30 mouse cellular contexts compared by ENCODE assay signal in genomic region chr3:87041733-87042132, GRCm38 (mm10).
"Had no signal": no experiment of that assay in that cellular context is flagged by ENCODE, and none has a peak within 500 bp of the region (broad histone marks: within the 10 kb centered on the region; RNA-seq: fewer than 3 reads in every experiment).

No protein-coding gene starts in this region.

- DNase-seq: left cerebral cortex, postnatal 4 days; liver; liver, embryonic 13.5 days; liver, postnatal 0 days; lung, adult 18-20 months; lung, adult 2 months; lung, embryonic 14.5 days; lung, postnatal 10 days; lung, postnatal 14 days; lung, postnatal 36 days; lung, postnatal 4 days; midbrain, embryonic 14.5 days had no signal

- H3K27ac ChIP-seq: limb, embryonic 10.5 days; limb, embryonic 12.5 days; limb, embryonic 13.5 days; limb, embryonic 15.5 days; liver, embryonic 12.5 days; liver, embryonic 13.5 days; liver, embryonic 14.5 days; liver, embryonic 15.5 days; lung, embryonic 15.5 days; macrophage; midbrain, embryonic 10.5 days; midbrain, embryonic 12.5 days; midbrain, embryonic 13.5 days; midbrain, embryonic 15.5 days had no signal

- H3K36me3 ChIP-seq: limb, embryonic 10.5 days; limb, embryonic 12.5 days; limb, embryonic 13.5 days; limb, embryonic 15.5 days; liver, embryonic 12.5 days; liver, embryonic 13.5 days; liver, embryonic 15.5 days; lung, embryonic 15.5 days; midbrain, embryonic 10.5 days; midbrain, embryonic 12.5 days; midbrain, embryonic 13.5 days; midbrain, embryonic 15.5 days had no signal

- H3K9me3 ChIP-seq: limb, embryonic 10.5 days; limb, embryonic 12.5 days; limb, embryonic 13.5 days; limb, embryonic 15.5 days; liver, embryonic 12.5 days; liver, embryonic 13.5 days; liver, embryonic 15.5 days; lung, embryonic 15.5 days; megakaryocyte, embryonic 14.5 days; midbrain, embryonic 10.5 days; midbrain, embryonic 12.5 days; midbrain, embryonic 13.5 days; midbrain, embryonic 15.5 days had no signal

- H3K4me2 ChIP-seq: limb, embryonic 12.5 days; limb, embryonic 13.5 days; limb, embryonic 15.5 days; liver, embryonic 11.5 days; liver, embryonic 12.5 days; liver, embryonic 13.5 days; liver, embryonic 15.5 days; lung, embryonic 14.5 days; lung, embryonic 15.5 days; midbrain, embryonic 11.5 days; midbrain, embryonic 12.5 days; midbrain, embryonic 13.5 days; midbrain, embryonic 15.5 days had no signal

- H3K9ac ChIP-seq: limb, embryonic 12.5 days; limb, embryonic 13.5 days; limb, embryonic 15.5 days; liver, embryonic 12.5 days; liver, embryonic 13.5 days; liver, embryonic 14.5 days; liver, embryonic 15.5 days; liver, postnatal 0 days; lung, embryonic 14.5 days; lung, embryonic 15.5 days; midbrain, embryonic 12.5 days; midbrain, embryonic 13.5 days; midbrain, embryonic 15.5 days had no signal

- H3K27me3 ChIP-seq: limb, embryonic 12.5 days; limb, embryonic 13.5 days; limb, embryonic 15.5 days; liver, embryonic 12.5 days; liver, embryonic 13.5 days; liver, embryonic 15.5 days; lung, embryonic 15.5 days; midbrain, embryonic 12.5 days; midbrain, embryonic 13.5 days; midbrain, embryonic 15.5 days had no signal

- ATAC-seq: liver, embryonic 12.5 days; liver, postnatal 0 days; lung, postnatal 0 days; midbrain, embryonic 13.5 days; midbrain, embryonic 15.5 days; midbrain, embryonic 16.5 days had no signal

- H3K4me1 ChIP-seq: limb, embryonic 10.5 days; limb, embryonic 12.5 days; limb, embryonic 13.5 days; limb, embryonic 15.5 days; liver, embryonic 12.5 days; liver, embryonic 13.5 days; liver, embryonic 15.5 days; lung, embryonic 15.5 days; megakaryocyte, embryonic 14.5 days; midbrain, embryonic 10.5 days; midbrain, embryonic 12.5 days; midbrain, embryonic 13.5 days; midbrain, embryonic 15.5 days had no signal

- H3K4me3 ChIP-seq: limb, embryonic 10.5 days; limb, embryonic 12.5 days; limb, embryonic 13.5 days; limb, embryonic 15.5 days; liver, embryonic 12.5 days; liver, embryonic 13.5 days; liver, embryonic 15.5 days; lung, embryonic 15.5 days; megakaryocyte, embryonic 14.5 days; midbrain, embryonic 10.5 days; midbrain, embryonic 12.5 days; midbrain, embryonic 13.5 days; midbrain, embryonic 15.5 days had no signal
